Mouse (Mus musculus) G1E (cell line): ENCODE measurements around the gene Mcu.

ENCODE experiments used
- CTCF ChIP-seq: IDR thresholded peaks from 2 replicates; pipeline ENCODE4 v1.5.1; 2012; ENCODE audit warnings: low read depth, low read length, inconsistent platforms, mixed read lengths
- GATA1 ChIP-seq: IDR thresholded peaks from 2 replicates; pipeline ENCODE4 v1.6.1; 2012; ENCODE audit warnings: borderline replicate concordance, low read length, inconsistent platforms, mixed read lengths
- GATA2 ChIP-seq: IDR thresholded peaks from 2 replicates; pipeline ENCODE4 v1.6.1; 2012; ENCODE audit warnings: low read depth, low read length, inconsistent platforms, borderline replicate concordance
- POLR2AphosphoS5 ChIP-seq: IDR thresholded peaks from 2 replicates; pipeline ENCODE4 v1.6.1; 2012; ENCODE audit warnings: low read depth, low read length, inconsistent platforms; ENCODE audit not compliant: insufficient replicate concordance
- TAL1 ChIP-seq: conservative IDR thresholded peaks from 2 replicates; pipeline ENCODE4 v1.6.1; 2012; ENCODE audit warnings: low read depth, low read length, inconsistent platforms, mixed read lengths

DNA sequence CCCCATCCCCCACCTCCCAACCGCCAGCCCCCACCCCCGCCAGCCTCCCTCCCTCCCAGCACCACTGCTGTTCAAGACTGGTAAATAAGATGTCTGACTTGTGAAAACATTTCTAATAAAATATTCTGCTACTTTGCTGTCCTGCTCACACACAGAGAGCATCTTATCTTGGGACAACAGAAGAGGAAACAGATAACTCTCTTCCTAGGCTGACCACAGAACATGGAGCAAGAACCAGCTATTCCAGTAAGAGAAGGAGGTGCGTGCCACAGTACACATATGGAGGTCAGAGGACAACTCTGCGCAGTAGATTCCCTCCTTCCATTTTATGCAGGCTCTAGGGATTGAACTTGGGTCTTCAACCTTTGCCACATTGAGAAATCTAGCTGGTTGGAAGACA lies 45.2 kb downstream of the Mcu start:
- TF ChIP-seq CTCF (no peak), GATA2 (no peak), TAL1 (peak; percentile 53), GATA1 (no peak), POLR2AphosphoS5 (no peak)
